Mouse (Mus musculus) megakaryocyte progenitor cell, adult 5-6 weeks (primary cell): ENCODE measurements around the gene Spats2l. TPM values are rescaled to one million over a fixed set of nuclear protein-coding genes. Genes with fewer than 3 reads are reported as not detected.

Experiments used
- ATAC-seq: replicated peaks from 2 replicates; pipeline ENCODE4 v1.8.0; 2016; ENCODE audit warnings: mild to moderate bottlenecking, moderate TSS enrichment, inconsistent platforms; ENCODE audit not compliant: poor library complexity
- total RNA-seq, 2 experiments: library from RNA; stranded (forward) in 1 of 2; stranded (reverse) in 1 of 2; fragments of 157-497, 149-512 nt in 1 of 2; fragments of 200-1000 nt in 1 of 2; gene quantifications; 2 replicates each; pipeline versions ENCODE4 v1.2.3 to v1.2.4; 2015 to 2017

Gene Spats2l
- total RNA-seq, 2 experiments from 2014 or later, result not detected

GRCm38 (mm10) chr1:57884867-57885266 lies 110.9 kb downstream of the Spats2l start:
- ATAC-seq, result no peak

DNA sequence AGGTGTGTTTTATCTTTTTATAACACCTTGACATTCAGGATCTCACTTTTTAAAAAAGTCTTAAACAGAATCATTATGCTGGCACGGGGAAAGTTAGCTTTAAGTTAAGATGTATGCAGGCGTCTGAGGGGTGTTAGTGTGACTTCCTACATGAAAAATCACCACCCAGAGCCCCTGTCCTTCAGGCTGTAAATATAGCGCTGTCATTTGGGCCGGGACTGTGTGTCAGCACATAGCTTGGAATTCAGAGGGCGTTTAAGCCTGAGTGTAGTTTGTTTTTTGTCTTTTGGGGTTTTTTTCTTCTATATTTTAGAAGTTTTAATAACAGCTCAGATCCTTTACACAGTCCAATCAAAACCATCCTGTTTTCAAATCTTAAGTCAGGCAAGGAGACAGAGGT lies 115.8 kb downstream of the Spats2l start:
- no peak for ATAC-seq

DNA sequence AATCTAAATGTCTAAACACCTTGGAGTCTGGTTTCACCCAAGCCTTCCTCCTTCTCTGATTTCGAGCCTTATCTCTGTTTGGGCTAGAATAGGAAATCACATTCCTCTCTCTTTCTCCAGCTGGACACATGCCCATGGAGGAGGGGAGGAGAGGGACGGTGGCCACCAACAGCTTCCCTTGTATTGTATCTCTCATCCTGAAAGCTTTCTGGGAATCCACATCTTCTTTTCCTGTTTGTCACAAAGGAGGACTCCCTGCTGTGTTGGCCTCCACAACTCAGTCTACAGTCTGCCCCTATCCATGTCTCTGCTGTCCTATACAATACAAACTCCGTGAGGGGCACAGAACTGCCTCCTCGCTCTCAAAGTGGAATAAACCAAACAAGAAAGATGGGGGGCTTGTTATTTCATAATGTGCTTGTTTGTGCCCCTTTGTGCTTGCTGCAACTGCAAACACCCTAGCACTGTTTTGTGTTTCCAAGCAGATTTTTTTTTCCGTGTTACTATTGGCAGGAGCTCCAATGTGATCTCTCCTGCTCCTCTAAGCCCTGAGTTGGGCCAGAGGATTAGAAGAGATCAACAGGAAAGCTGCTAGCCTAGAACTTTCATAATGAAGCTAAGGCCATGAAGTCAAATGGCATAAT lies 116.4 kb downstream of the Spats2l start:
- ATAC-seq, result no peak

DNA sequence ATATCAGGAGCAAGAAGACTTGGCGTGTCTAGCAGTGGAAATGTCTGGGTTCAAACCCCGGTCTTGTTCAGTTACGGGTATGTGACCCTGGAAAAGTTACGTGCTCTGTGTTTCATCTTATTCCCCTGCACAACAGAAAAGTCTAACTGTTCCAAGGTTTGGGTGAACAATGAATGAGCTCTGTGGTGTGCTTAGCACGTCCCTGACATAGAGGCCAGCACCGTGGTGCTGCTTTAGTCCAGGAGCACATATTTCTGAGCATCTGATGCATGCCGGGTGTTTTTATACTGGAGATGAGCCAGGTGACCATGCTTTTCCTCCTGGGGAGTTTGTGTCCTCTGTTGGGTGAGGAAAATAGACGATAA lies 116.9 kb downstream of the Spats2l start:
- ATAC-seq, result no peak

DNA sequence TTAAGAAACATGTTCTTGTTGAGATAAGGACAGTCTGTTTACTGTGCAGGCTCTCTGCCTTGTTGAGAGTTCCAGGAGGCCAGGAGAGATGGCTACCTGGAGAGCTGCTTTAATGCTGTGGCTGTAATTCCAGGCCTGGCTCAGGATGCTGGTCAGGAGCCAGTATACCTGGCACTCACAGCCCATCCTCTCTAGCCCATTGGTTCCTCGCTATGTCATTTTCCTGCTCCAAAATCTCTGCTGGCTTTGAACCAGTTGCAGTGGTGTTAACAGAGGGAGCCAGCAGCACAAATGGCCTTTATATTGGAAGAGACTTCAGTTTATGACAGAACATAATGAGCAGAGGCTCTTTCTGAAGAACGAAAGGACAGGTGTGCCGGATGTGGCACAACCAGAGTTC lies 127.5 kb downstream of the Spats2l start:
- ATAC-seq, result no peak

- no peak for ATAC-seq
These were observed 129.8 kb downstream of the Spats2l start for GRCm38 (mm10) chr1:57903793-57904192.

- ATAC-seq, result no peak
These were observed 131.9 kb downstream of the Spats2l start for GRCm38 (mm10) chr1:57905912-57906311.

DNA sequence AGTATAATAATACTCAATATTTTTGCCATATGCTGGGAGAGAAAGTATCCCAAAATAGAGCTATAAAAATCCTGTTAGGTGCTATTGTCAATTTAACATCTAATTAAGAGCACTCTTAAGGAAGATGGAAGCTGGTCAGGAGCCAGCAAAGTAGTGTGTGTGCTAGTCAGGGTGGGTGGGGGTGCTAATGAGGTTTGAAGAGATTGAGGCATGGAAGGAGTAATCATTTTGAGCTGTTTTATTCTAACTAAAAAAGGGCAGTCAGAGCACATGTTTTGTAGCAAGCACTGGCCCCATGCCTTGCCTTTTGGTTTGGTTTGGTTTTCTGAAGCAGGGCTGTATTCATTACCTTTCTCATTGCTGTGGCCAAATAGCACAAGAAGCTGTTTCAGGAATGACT lies 132.3 kb downstream of the Spats2l start:
- no peak for ATAC-seq

GRCm38 (mm10) chr1:57911561-57911960 lies 137.6 kb downstream of the Spats2l start:
- ATAC-seq, result no peak

- no peak for ATAC-seq
These were observed 143.4 kb downstream of the Spats2l start for GRCm38 (mm10) chr1:57917342-57917741.

GRCm38 (mm10) chr1:57918567-57918966 lies 144.6 kb downstream of the Spats2l start:
- no peak for ATAC-seq

- no peak for ATAC-seq
These were observed 160.3 kb downstream of the Spats2l start for GRCm38 (mm10) chr1:57934287-57934686.

DNA sequence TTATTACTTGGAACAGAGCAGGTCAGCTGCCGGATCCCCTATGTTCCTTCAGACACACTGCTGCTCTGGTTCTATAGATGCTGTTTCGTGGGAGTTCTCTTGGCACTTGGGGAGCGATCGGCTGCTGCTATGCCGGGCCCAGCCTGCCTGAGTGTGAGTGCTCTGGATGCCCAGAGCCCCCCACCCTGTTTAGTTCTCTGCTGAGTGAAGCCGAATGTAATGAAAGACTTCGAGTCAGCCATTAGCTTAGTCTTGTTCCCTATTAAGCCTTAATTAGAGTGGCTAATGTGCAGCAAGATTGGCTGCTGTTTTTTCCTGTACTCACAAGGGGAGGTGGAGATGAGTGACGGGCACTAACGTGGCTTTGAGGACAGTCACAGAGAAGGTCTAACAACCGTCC lies 166.7 kb downstream of the Spats2l start:
- ATAC-seq, result no peak

- ATAC-seq, result no peak
These were observed 167.1 kb downstream of the Spats2l start for GRCm38 (mm10) chr1:57941095-57941494.

DNA sequence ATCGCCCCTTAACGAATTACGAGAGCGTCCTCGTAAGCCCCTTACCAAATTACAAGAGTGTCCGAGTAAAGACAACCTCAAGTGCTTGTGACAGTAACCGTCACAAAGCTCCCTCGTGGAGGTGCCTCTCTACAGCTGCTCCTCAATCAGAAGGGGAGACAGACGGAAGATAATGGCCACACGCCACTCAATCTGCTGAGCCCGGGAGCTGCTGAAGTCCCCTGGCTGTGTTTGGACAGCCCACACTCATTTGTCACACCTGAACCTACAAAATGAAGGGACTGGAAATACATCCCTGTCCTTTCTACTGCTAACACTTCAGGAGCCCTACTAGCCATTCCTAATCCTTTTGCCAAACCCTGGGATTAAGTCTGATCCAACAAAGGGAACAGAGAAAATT lies 167.8 kb downstream of the Spats2l start:
- ATAC-seq, result no peak

DNA sequence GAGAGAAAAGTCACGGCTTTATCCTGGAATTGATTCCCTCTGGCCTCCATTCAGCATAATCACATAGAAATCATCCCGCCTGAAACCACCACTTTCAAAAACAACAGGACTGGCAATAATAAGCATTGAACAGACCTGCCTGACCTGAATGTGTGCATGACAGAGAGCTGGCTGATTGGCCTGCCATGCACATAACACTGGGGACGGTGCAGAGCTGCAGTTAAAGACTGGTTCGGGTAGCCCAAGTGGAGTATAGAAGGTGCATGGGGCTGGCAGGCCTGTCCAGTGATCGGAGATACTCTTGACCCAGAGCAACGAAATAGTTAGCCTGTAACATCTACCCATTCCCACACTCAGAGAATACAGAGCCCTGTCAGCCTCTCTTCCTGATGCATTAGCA lies 168.3 kb downstream of the Spats2l start:
- ATAC-seq, result no peak

DNA sequence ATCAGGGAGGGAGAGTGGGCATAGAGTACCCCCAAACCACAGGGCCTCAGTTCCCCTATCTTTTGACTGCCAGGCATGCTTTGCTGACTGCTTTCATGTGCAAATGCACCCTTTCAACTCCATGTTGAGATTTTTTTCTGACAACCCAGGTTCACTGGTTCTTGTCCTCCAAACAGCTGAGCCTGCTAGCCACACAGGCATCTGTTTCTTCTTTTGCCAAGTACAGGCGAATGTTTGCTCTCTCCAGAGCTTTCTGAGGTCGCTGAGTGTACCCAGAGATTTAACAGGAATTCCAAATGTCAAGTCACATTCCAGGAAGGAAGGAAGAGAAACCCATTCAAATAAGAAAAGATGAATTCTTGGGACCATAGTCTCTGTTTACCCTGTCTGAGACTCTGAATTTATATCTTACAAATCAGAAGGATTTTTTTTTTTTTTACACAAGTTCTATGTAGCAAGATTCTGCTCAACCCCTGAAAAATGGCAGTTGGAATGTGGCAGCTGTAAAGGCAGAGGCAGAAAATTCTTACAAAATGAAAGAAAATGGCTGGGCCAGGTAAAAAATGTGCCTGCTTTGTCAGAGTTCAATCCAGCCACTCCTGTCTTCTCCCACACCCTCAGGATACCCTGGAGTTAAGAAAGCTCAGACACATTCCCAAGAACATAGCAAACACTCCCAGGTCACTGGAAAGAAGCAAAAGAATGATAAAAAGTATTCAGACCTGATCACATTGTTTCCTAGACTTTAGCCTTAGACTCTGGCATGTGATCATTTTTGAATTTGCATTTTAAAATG lies 173.8 kb downstream of the Spats2l start:
- ATAC-seq, result no peak

- no peak for ATAC-seq
These were observed 175.2 kb downstream of the Spats2l start for GRCm38 (mm10) chr1:57949195-57949594.

DNA sequence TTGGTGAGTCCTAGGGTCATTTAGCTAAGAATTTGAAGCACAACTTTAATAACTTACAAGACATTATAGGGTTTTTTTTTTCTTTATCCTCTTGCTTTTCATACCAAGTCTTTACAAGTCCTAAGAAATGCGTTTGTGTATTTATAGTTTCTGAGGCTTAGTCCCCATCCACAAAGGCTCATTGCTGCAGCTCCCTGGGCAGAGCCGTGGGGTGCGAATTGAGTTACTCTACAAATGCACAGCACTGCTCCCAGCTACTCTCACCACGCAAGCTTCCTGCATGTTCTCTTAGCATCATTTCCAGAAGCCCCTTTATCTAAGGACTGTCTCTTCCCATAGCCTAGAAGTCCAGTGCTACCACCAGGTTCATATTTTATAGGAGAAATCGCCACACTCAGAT lies 175.8 kb downstream of the Spats2l start:
- ATAC-seq, result no peak

- no peak for ATAC-seq
These were observed 178.5 kb downstream of the Spats2l start for GRCm38 (mm10) chr1:57952509-57952908.

DNA sequence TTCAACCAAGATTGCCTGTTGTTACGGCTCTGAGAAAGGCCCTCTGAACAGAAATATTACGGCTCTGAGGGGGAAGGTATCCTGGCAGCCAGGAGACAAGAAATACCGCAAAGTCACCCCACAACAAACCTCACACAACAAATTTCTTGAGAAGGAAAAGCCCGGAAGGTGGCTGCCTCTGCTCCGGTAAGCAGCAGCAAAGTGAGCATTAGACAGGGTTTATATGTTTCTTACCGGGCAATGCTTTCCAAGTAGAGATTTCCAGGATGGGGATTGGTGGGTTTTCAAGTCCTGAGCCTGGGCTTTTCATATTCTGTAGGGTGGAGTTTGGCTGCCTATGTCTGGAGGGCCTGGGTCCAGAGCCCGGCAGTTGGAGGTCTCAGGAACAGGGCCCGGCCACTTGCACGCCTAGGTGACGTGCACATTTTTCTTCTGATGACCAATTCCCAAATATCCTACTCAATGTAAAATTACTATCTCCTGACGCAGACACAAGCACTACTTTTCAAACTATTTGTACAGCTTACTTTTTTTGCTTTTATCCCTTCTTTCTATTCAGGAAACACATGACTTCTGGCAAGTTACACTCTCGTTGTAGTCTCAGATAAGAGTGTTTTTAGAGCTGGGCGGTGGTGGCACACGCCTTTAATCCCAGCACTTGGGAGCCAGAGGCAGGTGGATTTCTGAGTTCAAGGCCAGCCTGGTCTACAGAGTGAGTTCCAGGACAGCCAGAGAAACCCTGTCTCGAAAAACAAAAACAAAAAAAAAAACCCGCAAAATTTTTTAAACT lies 179.8 kb downstream of the Spats2l start:
- no peak for ATAC-seq

- no peak for ATAC-seq
These were observed 180.4 kb downstream of the Spats2l start for GRCm38 (mm10) chr1:57954376-57954765.
